Mouse (Mus musculus): ENCODE data around the gene Gm49380.

Gene Gm49380

GRCm38 (mm10) chr9:44093612-44094503 is 19.4 kb downstream of the Gm49380 start:
- no peak for DNase-seq (ENCODE audit: low read depth, low spot score)

GRCm38 (mm10) chr9:44088877-44089608 is 24.3 kb downstream of the Gm49380 start:
- DNase-seq (ENCODE audit: low read depth, low spot score): no peak

- no peak for DNase-seq (ENCODE audit: low read depth, low spot score)
Measured at GRCm38 (mm10) chr9:44087761-44088455, 25.4 kb downstream of the Gm49380 start.

- DNase-seq (ENCODE audit: low read depth, low spot score): no peak
Measured at GRCm38 (mm10) chr9:44086960-44087359, 26.3 kb downstream of the Gm49380 start.

GRCm38 (mm10) chr9:44085741-44086665 is 27.3 kb downstream of the Gm49380 start:
- DNase-seq (ENCODE audit: low read depth, low spot score): no peak

GRCm38 (mm10) chr9:44085276-44085675 is 28.0 kb downstream of the Gm49380 start:
- no peak for DNase-seq (ENCODE audit: low read depth, low spot score)

GRCm38 (mm10) chr9:44084659-44085229 is 28.6 kb downstream of the Gm49380 start:
- no peak for DNase-seq (ENCODE audit: low read depth, low spot score)

- DNase-seq (ENCODE audit: low read depth, low spot score): no peak
Measured at GRCm38 (mm10) chr9:44084236-44084635, 29.1 kb downstream of the Gm49380 start.

GRCm38 (mm10) chr9:44083392-44084121 is 29.7 kb downstream of the Gm49380 start:
- DNase-seq (ENCODE audit: low read depth, low spot score): no peak

GRCm38 (mm10) chr9:44082266-44082665 is 31.0 kb downstream of the Gm49380 start:
- DNase-seq (ENCODE audit: low read depth, low spot score): no peak

- no peak for DNase-seq (ENCODE audit: low read depth, low spot score)
Measured at GRCm38 (mm10) chr9:44081581-44081980, 31.7 kb downstream of the Gm49380 start.

- no peak for DNase-seq (ENCODE audit: low read depth, low spot score)
Measured at GRCm38 (mm10) chr9:44080953-44081352, 32.3 kb downstream of the Gm49380 start.

- no peak for DNase-seq (ENCODE audit: low read depth, low spot score)
Measured at GRCm38 (mm10) chr9:44079997-44080780, 33.1 kb downstream of the Gm49380 start.

GRCm38 (mm10) chr9:44078955-44079756 is 34.1 kb downstream of the Gm49380 start:
- no peak for DNase-seq (ENCODE audit: low read depth, low spot score)

GRCm38 (mm10) chr9:44078136-44078797 is 35.0 kb downstream of the Gm49380 start:
- DNase-seq (ENCODE audit: low read depth, low spot score): no peak

GRCm38 (mm10) chr9:44077266-44077910 is 35.9 kb downstream of the Gm49380 start:
- no peak for DNase-seq (ENCODE audit: low read depth, low spot score)

GRCm38 (mm10) chr9:44076764-44077120 is 36.6 kb downstream of the Gm49380 start:
- DNase-seq (ENCODE audit: low read depth, low spot score): no peak
